Mouse (Mus musculus): Measurements from ENCODE around the gene Polr2j.

Gene Polr2j

GRCm38 (mm10) chr5:136163807-136164474 is 47.5 kb downstream of the Polr2j start:
- DNase-seq (ENCODE audit: low spot score in 2 of 2): no peak

GRCm38 (mm10) chr5:136165246-136165645 is 48.8 kb downstream of the Polr2j start:
- no peak for DNase-seq (ENCODE audit: low spot score in 2 of 2)

- DNase-seq (ENCODE audit: low spot score in 2 of 2): no peak
Observed at GRCm38 (mm10) chr5:136167296-136167695, 50.9 kb downstream of the Polr2j start.

- DNase-seq (ENCODE audit: low spot score in 2 of 2): no peak
Observed at GRCm38 (mm10) chr5:136168071-136168470, 51.6 kb downstream of the Polr2j start.

GRCm38 (mm10) chr5:136169626-136170511 is 53.4 kb downstream of the Polr2j start:
- peak; percentile 43 to 59 for DNase-seq (ENCODE audit: low spot score in 2 of 2)

GRCm38 (mm10) chr5:136170512-136171362 is 54.3 kb downstream of the Polr2j start, which contains the start of gene Orai2:
Orai2 (minus strand) TSS chr5:136170713.
- peak; percentile 74 to 90 for DNase-seq (ENCODE audit: low spot score in 2 of 2)

- DNase-seq (ENCODE audit: low spot score in 2 of 2): peak; percentile 34 to 48
Observed at GRCm38 (mm10) chr5:136171363-136172341, 55.2 kb downstream of the Polr2j start.

Data from spleen, postnatal 10 days (tissue).